Mouse (Mus musculus) hindlimb bud, embryonic 11.5 days (tissue): ENCODE results near the gene Trio.
A peak's percentile ranks its signal among the peaks of the same experiment; 100 is the strongest.

ENCODE experiments used
- DNase-seq: peaks from one replicate; pipeline ENCODE4 v3.0.0-alpha.2; 2012; ENCODE audit warnings: low read depth, low spot score; ENCODE audit errors: extremely low spot score

Trio gene

DNA sequence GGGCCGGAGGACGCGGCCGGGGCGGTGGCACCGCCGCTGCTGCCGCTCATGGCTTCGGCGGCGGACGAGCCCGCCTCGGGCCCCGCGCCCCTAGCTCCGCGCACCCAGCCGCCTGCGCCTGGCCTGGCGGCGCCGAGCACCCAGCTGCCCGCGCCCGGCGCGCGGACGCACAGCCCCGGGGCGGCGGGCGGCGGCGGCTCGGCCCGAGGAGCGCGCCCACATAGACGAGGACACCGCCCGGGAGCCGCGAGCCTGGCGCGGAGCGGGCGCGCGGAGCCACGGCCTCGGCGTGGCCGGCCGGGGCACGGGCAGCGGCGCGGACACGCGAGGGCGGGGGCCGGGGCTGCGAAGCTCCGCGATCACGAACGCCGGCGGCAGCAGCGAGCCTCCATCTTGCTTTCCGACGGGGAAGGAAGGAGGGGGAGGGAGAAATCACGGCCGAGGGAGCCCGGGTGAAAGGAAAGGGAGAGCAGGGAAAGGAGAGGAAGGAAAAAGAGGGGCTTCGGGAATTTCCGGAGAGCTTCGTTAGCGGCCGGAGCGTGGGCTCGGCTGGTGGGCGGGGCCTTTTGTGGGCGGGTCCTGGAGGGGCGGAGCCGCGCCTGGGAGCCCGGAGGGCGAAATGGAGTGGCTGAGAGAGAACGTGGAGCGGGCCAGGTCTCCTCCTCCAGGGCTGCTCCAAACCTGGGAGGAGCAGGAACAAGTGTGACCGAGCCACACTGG lies at the start of gene Trio:
Gene Trio (minus strand): TSS at position 402 of the 720 bp plus-strand sequence.
- peak; percentile 75 for DNase-seq

GRCm38 (mm10) chr15:28074416-28074970 lies 48.8 kb upstream of the Trio start:
- no peak for DNase-seq

DNA sequence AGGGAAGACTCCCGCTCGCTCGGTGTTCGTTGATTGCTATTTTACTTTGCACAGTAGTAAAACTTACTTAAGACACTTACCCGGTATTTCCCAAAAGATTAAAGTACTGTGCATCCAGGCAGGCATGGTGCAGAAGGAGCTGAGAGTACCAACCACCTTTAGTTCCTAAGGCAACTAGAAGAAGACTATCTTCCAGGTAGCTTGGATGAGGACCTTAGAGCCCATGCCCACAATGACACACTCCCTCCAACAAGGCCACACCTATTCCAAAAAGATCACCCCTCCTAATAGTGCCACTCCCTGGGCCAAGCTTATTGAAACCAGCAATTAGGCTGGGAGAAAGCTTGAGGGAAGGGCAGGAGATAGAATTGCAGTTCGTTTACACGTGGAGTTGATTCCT lies 46.0 kb upstream of the Trio start:
- DNase-seq, result no peak

DNA sequence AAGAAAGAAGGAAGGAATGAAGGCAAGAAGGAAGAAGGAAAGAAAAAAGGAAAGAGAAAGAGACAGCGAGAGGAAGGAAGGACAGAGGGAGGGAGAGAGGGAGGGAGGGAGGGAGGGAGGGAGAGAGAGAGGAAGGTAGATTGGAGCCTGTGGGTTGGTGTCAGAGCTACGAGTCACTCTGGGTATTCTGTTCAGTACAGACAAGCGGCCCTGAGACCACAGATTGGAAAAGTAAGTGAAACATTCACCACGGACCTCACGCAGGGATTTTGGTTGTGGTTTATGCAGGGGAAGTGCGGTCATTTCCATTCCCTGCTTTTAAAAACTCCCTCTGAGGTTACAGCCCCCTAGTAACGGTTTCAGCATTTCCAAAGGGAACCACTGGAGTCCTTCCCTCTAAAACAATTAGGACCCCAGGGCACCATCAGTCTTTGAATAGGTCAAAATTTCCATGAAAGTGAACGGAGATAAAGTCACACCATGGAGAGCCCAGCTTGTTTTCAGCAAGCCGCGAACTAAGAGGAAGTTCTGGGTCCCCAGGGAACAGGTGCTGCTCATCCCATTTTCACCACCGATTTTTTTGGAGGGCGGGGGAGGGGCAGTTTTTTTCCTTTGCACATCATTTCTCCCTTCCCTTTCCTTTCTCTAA lies 45.2 kb upstream of the Trio start:
- no peak for DNase-seq

- DNase-seq, result no peak
These were observed 44.6 kb upstream of the Trio start for GRCm38 (mm10) chr15:28070221-28070620.

GRCm38 (mm10) chr15:28067373-28067772 lies 41.7 kb upstream of the Trio start:
- no peak for DNase-seq

DNA sequence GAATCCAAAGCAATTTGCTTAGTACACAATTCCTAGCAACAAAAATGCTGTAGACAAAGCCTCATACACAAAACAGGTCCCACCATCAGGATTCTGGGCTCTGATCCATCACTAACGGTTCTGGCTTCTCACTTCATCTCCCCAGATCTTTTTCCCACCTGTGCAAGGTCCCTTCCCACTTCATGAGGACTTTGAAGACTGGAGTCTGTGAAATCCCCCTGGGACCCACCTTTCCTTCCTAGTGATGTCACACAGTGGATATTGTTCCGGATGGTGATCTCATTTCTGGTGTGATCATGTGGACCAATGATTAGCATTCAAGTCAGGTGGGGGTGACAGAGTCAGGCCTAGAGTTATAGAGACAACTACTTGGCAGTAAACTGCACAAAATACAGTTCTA lies 40.8 kb upstream of the Trio start:
- DNase-seq, result no peak

DNA sequence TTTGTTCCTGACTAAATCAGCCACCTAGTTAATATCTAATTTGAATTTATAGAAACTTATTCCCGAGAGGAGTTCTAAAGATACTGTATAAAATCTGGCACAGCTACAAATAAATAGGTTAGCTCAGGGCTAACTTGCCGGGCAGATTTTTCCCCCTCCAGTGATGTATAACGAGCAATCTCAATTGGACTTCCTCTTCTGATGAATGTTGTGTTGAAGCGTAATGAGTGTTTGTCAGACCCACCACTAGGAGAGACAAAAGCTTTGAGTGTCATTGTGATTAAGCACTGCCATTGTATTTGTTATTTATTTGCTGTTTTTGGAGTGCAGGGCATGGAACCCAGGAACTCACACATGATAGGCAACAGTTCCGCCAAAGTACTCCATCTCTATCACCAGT lies 39.9 kb upstream of the Trio start:
- DNase-seq, result no peak

- DNase-seq, result no peak
These were observed 39.1 kb upstream of the Trio start for GRCm38 (mm10) chr15:28064733-28065088.

DNA sequence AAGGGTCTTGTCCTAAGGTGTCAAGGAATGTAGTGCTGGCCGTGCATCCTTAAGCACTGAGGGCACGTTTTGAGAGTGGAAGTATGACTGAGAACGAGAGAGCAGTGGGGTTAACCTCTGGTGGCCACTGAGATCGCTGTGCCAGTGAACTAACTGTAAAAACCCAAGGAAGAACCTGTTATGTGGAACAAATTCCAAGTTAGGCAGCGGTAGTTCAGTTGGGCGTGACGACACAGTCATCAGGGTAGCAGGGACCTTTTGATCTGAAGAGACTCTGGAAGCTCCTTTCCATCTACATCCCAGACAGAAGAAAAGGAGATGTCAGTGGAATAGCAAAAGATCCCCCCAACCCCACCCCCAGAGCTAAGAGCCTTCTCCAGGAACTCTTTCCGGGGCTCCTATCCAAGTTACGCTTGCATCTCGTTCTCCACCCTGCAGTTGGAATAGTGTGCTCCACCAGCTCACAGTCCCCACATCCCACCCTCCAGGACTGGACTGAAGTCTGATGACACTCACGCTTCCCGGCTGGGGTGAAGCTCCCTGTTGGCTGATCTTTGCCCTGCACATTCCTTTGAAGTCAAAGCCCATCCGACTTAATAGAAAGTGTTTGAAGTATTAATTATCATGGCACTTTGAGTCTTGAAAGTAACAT lies 38.6 kb upstream of the Trio start:
- no peak for DNase-seq

GRCm38 (mm10) chr15:28063466-28063865 lies 37.8 kb upstream of the Trio start:
- DNase-seq, result no peak

- DNase-seq, result no peak
These were observed 36.4 kb upstream of the Trio start for GRCm38 (mm10) chr15:28062016-28062415.

DNA sequence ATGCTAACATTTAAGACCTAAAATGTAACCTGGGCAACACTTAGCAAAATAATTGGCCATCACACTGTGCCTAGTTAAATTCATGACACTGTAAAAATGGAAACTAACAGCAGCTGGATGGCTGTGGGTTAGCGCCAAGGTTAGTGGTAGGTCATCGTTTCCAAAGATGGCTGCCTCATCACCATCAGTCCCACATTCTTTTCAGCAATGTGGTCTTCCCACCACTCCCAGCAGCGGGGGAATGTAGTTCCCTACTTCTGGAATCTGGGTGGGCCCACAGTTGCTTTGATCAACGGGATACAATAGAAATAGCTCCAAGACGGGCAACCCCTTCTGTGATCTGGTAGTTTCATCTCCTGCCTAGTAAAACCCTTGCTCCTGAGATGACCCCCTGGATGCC lies 35.3 kb upstream of the Trio start:
- DNase-seq, result no peak

GRCm38 (mm10) chr15:28060423-28060822 lies 34.8 kb upstream of the Trio start:
- no peak for DNase-seq

- DNase-seq, result no peak
These were observed 31.9 kb upstream of the Trio start for GRCm38 (mm10) chr15:28057545-28057944.

DNA sequence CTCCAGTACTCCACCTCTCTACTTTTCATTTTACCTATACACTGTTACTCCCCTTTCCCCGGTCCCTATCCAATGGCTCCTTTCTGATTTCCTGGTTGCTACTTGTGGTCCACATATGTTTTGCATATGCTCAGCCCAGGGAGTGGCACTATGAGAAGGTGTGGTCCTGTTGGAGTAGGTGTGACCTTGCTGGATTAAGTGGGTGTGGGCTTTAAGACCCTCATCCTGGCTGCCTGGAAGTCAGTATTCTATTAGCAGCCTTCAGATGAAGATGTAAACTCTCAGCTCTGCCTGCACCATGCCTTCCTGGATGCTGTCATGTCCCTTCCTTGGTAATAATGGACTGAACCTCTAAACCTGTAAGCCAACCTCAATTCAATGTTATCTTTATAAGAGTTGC lies 29.1 kb upstream of the Trio start:
- no peak for DNase-seq

DNA sequence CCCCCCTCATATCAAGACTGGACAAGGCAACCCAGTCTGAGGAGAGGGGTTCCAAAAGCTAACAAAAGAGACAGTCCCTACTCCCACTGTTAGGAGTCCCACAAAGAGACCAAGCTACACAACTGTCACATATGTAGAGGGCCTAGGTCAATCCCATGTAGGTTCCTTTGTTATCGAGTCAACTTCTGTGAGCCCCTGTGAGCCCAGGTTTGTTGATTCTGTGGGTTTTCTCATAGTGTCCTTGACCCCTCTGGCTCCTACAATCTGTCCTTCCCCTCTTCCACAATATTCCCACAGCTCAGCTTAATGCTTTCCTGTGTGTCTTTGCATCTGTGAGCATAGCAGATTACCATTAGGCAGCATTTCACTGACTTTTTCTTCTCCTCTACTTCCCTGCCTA lies 28.5 kb upstream of the Trio start:
- DNase-seq, result no peak

GRCm38 (mm10) chr15:28053226-28053625 lies 27.6 kb upstream of the Trio start:
- DNase-seq, result no peak

DNA sequence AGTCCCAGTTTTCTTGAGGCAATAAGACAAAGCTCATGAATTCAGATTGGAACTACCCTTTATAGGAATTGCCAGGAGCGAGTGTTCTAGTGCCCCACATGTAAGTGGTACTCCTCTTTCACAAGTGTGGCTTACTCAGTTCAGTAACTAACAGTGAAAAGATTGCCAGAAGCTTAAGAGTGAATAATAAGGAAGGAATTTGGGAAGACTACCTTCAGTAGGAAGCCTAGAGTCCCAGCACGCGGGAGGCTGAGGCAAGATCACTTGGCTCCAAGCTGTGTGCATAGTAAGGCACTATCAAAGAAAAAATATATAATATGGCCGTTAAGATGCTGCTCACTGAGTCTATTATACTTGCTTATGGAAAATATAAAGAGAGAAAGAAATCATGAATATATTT lies 26.2 kb upstream of the Trio start:
- no peak for DNase-seq

DNA sequence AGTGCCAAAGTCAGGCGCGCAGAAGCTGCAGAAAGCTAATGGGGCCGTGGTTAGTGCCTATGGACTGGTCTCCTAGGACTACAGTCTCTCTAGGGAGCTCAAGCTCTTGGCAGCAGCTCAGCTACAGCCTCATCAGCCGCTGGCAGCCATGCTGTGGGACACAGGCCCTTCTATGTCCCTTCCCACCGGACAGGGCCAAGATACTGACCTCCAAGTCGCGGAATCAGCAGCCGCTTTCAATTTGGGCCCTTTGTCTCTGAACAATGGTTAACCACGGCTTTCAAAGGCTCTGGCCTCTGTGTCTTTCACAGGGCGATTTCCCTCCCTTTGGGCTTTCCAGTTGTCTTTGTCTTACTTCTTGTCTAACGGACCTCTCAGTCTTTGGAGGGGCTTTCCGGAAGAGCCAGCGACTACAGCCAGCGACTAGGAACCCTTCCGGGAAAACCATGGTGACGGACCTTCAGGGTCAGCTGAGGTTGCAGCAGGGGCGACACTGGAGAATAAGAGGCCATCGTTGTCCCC lies 25.5 kb upstream of the Trio start:
- DNase-seq, result no peak

- DNase-seq, result no peak
These were observed 22.1 kb upstream of the Trio start for GRCm38 (mm10) chr15:28047711-28048110.
